Mouse (Mus musculus) kidney, adult 2 months (tissue): ENCODE results near the gene Kcnj9. TPM values are rescaled to one million over a fixed set of nuclear protein-coding genes. Genes with fewer than 3 reads are reported as not detected.

Experiments used
- DNase-seq: peaks from one replicate; pipeline ENCODE4 v3.0.0; 2021
- H3K27ac ChIP-seq: fragments of 200-500 bp; 2 replicates; pipeline ENCODE4 v1.5.1; 2012; ENCODE audit warnings: low read depth, low read length, control low read depth, inconsistent platforms; ENCODE audit not compliant: insufficient read depth
- H3K27me3 ChIP-seq: fragments of 200-500 bp; replicated peaks from 2 replicates; pipeline ENCODE4 v1.6.1; 2012; ENCODE audit warnings: mild to moderate bottlenecking, moderate library complexity, low read length, inconsistent platforms; ENCODE audit not compliant: control insufficient read depth, insufficient read depth
- H3K36me3 ChIP-seq: fragments of 200-500 bp; 2 replicates; pipeline ENCODE4 v1.6.1; 2012; ENCODE audit warnings: mild to moderate bottlenecking, moderate library complexity, low read length, inconsistent platforms; ENCODE audit not compliant: control insufficient read depth, insufficient read depth
- H3K4me1 ChIP-seq: fragments of 200-500 bp; 2 replicates; pipeline ENCODE4 v1.6.1; 2011; ENCODE audit warnings: low read length; ENCODE audit not compliant: control insufficient read depth, insufficient read depth
- H3K4me3 ChIP-seq: fragments of 200-500 bp; 2 replicates; pipeline ENCODE4 v1.5.1; 2011; ENCODE audit warnings: mild to moderate bottlenecking, low read depth, low read length, control low read depth; ENCODE audit not compliant: insufficient read depth
- CTCF ChIP-seq: fragments of 200-500 bp; conservative IDR thresholded peaks from 2 replicates; pipeline ENCODE4 v1.5.1; 2011; ENCODE audit warnings: low read depth, mild to moderate bottlenecking, control low read depth, low read length, moderate library complexity, mixed read lengths; ENCODE audit not compliant: insufficient read depth, insufficient read length
- POLR2A ChIP-seq: fragments of 200-500 bp; IDR thresholded peaks from one replicate; pipeline ENCODE4 v1.6.1; 2011; ENCODE audit warnings: low read depth, low read length, control low read depth
- WGBS: fragments of 180-500 bp; shearing (Covaris S2); methylation state at CpG from one replicate; pipeline ENCODE4 v1.1.7; 2018; 5-methylcytosine and 5-hydroxymethylcytosine counted together
- polyA plus RNA-seq: library from polyadenylated mRNA; depleted of rRNA; stranded (reverse); fragments of >200 nt; gene quantifications from 2 replicates; pipeline ENCODE4 v1.2.3, GENCODE M21; 2012

The Kcnj9 gene
- polyA plus RNA-seq, 1 experiment, result 0.06 TPM

- H3K27me3 ChIP-seq, result no peaks in the 10 kb centered on the region
- TF ChIP-seq POLR2A (no peak), CTCF (no peak)
- H3K27ac ChIP-seq, result peak overlapping the region; percentile 63; the same call in 1 of the 2 replicates
- no peaks in the 10 kb centered on the region; the same call in 1 of the 2 replicates for H3K4me1 ChIP-seq
- 70% methylated on average over 7 of the region's 7 CpGs for WGBS
- no peak for DNase-seq
- no peak overlapping the region for H3K4me3 ChIP-seq
- no peaks in the 10 kb centered on the region for H3K36me3 ChIP-seq
Measured at GRCm38 (mm10) chr1:172344820-172345219, 15.7 kb upstream of the Kcnj9 start.

GRCm38 (mm10) chr1:172343914-172344313, 14.8 kb upstream of the Kcnj9 start:
- WGBS, result 48% methylated on average over 3 of the region's 3 CpGs

DNA sequence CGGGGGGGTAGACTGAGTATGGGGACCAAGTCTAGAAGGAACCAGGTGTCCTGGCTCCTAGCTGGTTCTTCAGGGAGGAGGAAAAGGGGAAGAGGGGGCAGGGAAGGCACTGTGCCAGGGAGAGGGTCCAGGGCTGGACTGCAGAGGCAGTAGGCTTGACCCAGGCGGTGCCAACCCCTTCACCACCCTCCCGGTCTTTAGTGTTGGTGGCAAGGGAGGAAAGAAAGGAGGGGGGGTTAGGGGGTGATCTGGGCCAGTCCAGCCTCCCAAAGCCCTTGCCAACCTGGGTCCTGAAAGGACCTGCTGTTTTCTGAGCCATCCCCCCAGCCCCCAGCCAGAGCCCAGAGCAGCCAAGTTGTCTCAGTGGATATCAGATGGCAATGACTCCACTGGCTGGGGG, 13.6 kb upstream of the Kcnj9 start:
- Histone ChIP-seq H3K27me3 (no peaks in the 10 kb centered on the region), H3K36me3 (no peaks in the 10 kb centered on the region), H3K4me1 (no peaks in the 10 kb centered on the region; the same call in 1 of the 2 replicates), H3K27ac (peak overlapping the region; percentile 81), H3K4me3 (peak overlapping the region; percentile 50)
- DNase-seq, result no peak
- no peak for TF ChIP-seq CTCF
- TF ChIP-seq POLR2A, result no peak
- 74% methylated on average over 3 of the region's 3 CpGs for WGBS

More at GRCm38 (mm10) chr1:172343914-172344313, 14.8 kb upstream of the Kcnj9 start:
- H3K36me3 ChIP-seq, result no peaks in the 10 kb centered on the region
- no peaks in the 10 kb centered on the region for H3K27me3 ChIP-seq
- TF ChIP-seq POLR2A (no peak), CTCF (no peak)
- H3K27ac ChIP-seq, result peak overlapping the region; percentile 81
- peak; percentile 41 for DNase-seq
- no peaks in the 10 kb centered on the region; the same call in 1 of the 2 replicates for H3K4me1 ChIP-seq
- H3K4me3 ChIP-seq, result no peak overlapping the region

GRCm38 (mm10) chr1:172341386-172341785, 12.3 kb upstream of the Kcnj9 start:
- Histone ChIP-seq H3K4me3 (peak overlapping the region; percentile 50), H3K27ac (peak overlapping the region; percentile 81), H3K4me1 (no peaks in the 10 kb centered on the region), H3K36me3 (no peaks in the 10 kb centered on the region), H3K27me3 (no peaks in the 10 kb centered on the region)
- 15% methylated on average over 10 of the region's 10 CpGs for WGBS
- TF ChIP-seq POLR2A (no peak), CTCF (no peak)
- no peak for DNase-seq

DNA sequence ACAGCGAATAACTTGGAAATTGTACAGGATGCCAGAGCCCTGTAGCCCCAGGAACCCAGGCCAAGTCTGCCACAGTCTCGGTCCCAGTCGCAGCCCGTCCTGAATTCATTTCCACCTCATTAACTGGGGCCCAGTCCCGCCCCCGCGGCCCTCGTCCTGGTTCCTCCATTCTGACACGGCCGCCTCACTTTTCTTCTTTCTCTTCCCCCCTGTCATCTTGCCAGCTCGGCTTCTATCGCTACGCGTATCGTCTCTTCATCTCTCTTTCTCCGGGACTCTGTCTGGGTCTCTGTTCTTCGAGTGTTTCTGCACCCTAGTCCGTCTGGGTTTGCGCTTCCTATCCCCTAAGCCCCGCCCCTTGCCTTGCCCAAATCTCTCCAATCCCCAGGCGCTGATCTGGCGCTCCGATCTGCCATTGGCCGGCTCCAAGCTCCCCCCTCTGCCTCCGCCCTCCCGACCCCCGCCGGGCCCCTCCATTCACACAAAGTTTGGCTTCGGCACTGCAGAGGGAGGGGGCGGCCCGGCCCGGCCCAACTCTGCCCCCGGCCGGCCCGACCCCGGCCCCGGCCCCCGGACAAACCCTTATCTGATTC, 11.7 kb upstream of the Kcnj9 start, which contains the start of gene Kcnj10:
Gene Kcnj10 (plus strand): TSS at position 482 of the 593 bp plus-strand sequence.
- H3K36me3 ChIP-seq, result no peaks in the 10 kb centered on the region
- peak; percentile 84 for DNase-seq
- no peaks in the 10 kb centered on the region for H3K27me3 ChIP-seq
- H3K4me1 ChIP-seq, result no peaks in the 10 kb centered on the region
- H3K4me3 ChIP-seq, result peak within 1 kb of the TSS; percentile 50
- peak within 1 kb of the TSS; percentile 81 for H3K27ac ChIP-seq
- TF ChIP-seq CTCF (no peak), POLR2A (no peak)
- 1% methylated on average over 38 of the region's 38 CpGs for WGBS

DNA sequence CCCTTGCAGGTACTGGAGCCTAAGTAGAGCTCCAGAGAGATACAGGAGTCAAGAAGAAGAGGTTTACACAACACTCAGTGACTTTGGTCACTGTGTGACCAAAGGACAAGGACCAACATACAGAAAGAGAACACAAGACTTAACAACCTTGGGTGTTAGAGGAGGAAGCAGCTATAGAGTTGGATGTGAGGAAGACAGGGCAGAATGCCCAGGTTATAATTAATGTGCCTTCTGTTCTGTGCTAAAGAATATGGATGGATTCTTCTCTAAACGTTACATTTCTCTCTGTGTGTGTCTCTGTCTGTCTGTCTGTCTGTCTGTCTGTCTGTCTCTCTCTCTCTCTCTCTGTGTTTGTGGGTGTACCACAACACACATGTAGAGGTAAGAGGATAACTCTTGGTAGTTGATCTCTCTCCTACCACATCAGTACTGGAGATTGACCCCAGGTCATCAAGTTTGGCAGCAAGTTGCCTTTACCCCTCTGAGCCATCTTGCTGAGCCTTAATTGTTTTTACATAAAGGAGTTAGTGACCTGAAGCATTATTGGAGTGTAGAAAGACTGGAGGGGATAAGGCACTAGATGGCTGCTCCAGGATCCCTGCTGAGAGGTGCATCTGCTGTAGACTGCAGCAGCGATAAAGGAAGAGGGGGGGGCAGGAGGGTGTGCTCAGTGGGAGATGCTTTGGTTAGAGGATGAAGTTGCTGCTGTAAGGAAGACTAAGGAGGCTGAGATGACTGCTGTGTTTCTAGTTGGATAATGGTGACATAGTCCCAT, 8.5 kb upstream of the Kcnj9 start:
- H3K27ac ChIP-seq, result no peak overlapping the region
- WGBS, result 64% methylated on average over 2 of the region's 2 CpGs
- H3K4me3 ChIP-seq, result no peak overlapping the region
- no peaks in the 10 kb centered on the region for H3K4me1 ChIP-seq
- no peak for DNase-seq
- TF ChIP-seq POLR2A (no peak), CTCF (no peak)
- no peaks in the 10 kb centered on the region for H3K27me3 ChIP-seq
- no peaks in the 10 kb centered on the region for H3K36me3 ChIP-seq

GRCm38 (mm10) chr1:172335804-172336203, 6.7 kb upstream of the Kcnj9 start:
- Histone ChIP-seq H3K27me3 (no peaks in the 10 kb centered on the region), H3K4me3 (no peak overlapping the region), H3K27ac (no peak overlapping the region), H3K36me3 (no peaks in the 10 kb centered on the region), H3K4me1 (no peaks in the 10 kb centered on the region)
- no peak for DNase-seq
- no peak for TF ChIP-seq CTCF
- no peak for TF ChIP-seq POLR2A
- 83% methylated on average over 15 of the region's 15 CpGs for WGBS
